Mouse (Mus musculus) ES-Bruce4 (cell line): ENCODE results near the gene Hspb7. TPM values are rescaled to one million over a fixed set of nuclear protein-coding genes. Genes with fewer than 3 reads are reported as not detected.

Source experiments
- H3K27ac ChIP-seq: 2 replicates; pipeline ENCODE4 v1.5.1; 2012; ENCODE audit warnings: low read length, inconsistent platforms; ENCODE audit not compliant: insufficient read depth
- H3K27me3 ChIP-seq: 2 replicates; pipeline ENCODE4 v1.6.1; 2012; ENCODE audit warnings: mild to moderate bottlenecking, low read length, inconsistent platforms; ENCODE audit not compliant: control insufficient read depth, poor library complexity, insufficient read depth, severe bottlenecking
- H3K36me3 ChIP-seq: 2 replicates; pipeline ENCODE4 v1.6.1; 2012; ENCODE audit warnings: inconsistent platforms, mild to moderate bottlenecking, low read length, moderate library complexity; ENCODE audit not compliant: control insufficient read depth, poor library complexity, insufficient read depth, severe bottlenecking
- H3K4me1 ChIP-seq: one replicate; pipeline ENCODE4 v1.8.1; 2011; ENCODE audit warnings: low read length; ENCODE audit not compliant: control insufficient read depth, insufficient read depth
- H3K4me3 ChIP-seq: 2 replicates; pipeline ENCODE4 v1.5.1; 2011; ENCODE audit warnings: low read depth, mild to moderate bottlenecking, low read length
- H3K9ac ChIP-seq: 2 replicates; pipeline ENCODE4 v1.6.1; 2012; ENCODE audit warnings: low read depth, mild to moderate bottlenecking, inconsistent platforms; ENCODE audit not compliant: poor library complexity, severe bottlenecking
- H3K9me3 ChIP-seq: replicated peaks from 2 replicates; pipeline ENCODE4 v1.6.1; 2012; ENCODE audit warnings: mild to moderate bottlenecking, low read length, inconsistent platforms; ENCODE audit not compliant: control insufficient read depth, poor library complexity, insufficient read depth, severe bottlenecking
- CTCF ChIP-seq: IDR thresholded peaks from one replicate; pipeline ENCODE4 v1.8.1; 2011; ENCODE audit warnings: low read depth, low read length
- EP300 ChIP-seq: IDR thresholded peaks from 2 replicates; pipeline ENCODE4 v1.6.1; 2011; ENCODE audit warnings: low read depth, low read length; ENCODE audit not compliant: insufficient read depth
- POLR2A ChIP-seq: IDR thresholded peaks from one replicate; pipeline ENCODE4 v1.8.1; 2011; ENCODE audit warnings: low read length; ENCODE audit not compliant: insufficient read depth
- polyA plus RNA-seq: library from polyadenylated mRNA; stranded (reverse); fragments of >200 nt; gene quantifications from 2 replicates; pipeline ENCODE4 v1.2.4, GENCODE M21; 2011; ENCODE audit warnings: low read depth; ENCODE audit not compliant: missing spikeins, insufficient read depth, insufficient read length

Gene Hspb7
- polyA plus RNA-seq = 0.40 TPM in 1 of 2 replicates, not detected in the other

DNA sequence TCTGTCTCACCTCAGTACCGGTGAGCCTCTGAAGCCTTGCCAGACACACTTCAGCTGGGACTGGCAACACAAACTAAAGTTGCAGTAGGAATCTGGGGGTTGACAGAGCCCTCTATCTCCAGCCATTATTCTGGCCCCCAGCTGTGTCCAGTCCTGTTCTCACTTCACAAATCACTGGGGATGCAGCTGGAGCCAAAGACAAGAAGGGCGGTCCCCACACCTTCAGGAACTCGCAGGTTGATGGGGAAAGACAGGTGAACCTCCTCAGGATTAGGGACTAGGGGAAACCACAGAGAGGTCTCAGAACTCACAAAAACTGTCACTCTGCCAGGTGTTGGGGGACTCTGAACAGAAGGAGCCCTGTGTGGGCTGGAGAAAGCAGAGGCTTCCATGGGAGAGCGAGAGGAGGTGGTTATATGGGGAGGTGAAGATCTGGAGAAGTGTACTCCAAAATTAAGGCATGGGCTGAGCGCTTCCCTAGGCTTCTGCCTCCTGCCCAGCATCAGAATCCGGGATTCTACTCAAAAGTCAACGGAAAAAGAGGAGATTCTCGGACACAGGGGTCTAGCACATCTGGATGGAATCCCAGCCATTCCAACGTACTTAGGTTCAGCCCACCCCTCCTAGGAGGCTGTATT is at the start of gene Hspb7:
Hspb7 (plus strand) TSS at position 588 of the 638 bp plus-strand sequence.
- H3K27ac ChIP-seq = no peak within 1 kb of the TSS
- TF ChIP-seq POLR2A = no peak
- no peak for TF ChIP-seq CTCF
- no peak for TF ChIP-seq EP300
- H3K36me3 ChIP-seq = no peaks in the 10 kb centered on the region
- no peak within 1 kb of the TSS for H3K9ac ChIP-seq
- peaks cover 5% of the 10 kb centered on the region for H3K4me1 ChIP-seq
- no peak within 1 kb of the TSS for H3K4me3 ChIP-seq
- no peaks in the 10 kb centered on the region for H3K9me3 ChIP-seq
- no peaks in the 10 kb centered on the region for H3K27me3 ChIP-seq

DNA sequence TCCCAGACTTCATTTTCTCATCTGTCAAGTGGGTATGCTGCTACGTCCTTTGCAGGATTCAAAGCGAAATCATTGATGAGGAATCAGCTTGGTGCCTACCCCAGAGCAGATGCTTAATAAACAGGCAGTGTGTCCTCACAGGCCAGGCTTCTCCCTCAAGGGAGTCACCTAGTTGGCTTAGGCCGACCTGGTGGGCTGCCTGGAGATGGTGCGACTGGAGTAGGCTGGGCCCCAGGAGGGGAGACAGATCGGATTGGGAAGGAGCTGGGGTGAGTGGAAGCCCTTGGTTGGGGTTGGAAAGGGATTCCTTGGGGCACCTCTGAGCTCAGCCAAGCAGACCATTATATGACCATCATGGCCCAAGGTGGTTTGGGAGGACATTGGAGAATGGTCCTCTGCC is 48.2 kb upstream of the Hspb7 start:
- Histone ChIP-seq H3K4me3 (no peak overlapping the region), H3K27ac (no peak overlapping the region), H3K9me3 (no peaks in the 10 kb centered on the region)

DNA sequence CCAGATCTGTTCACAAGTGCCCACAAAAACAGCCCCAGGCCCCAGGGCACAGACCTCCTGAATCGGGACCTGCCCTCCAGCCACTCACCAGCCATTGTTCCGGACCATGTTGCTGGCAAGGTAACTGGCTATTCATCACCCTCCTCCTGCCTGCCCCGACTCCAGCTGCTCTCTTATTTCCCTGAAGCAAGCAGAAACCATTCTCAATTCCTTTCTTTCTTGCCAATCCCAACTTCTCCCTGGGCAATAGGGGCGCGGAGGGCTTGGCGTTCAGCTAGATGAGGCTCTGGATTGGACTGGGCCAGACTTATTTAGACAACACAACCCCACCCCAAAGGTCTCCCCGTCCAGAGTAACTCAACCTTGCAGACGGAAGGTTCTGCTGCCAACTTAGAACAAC is 40.9 kb upstream of the Hspb7 start:
- H3K27ac ChIP-seq = no peak overlapping the region

More for the DNA sequence above, 48.2 kb upstream of the Hspb7 start:
- H3K4me1 ChIP-seq = no peaks in the 10 kb centered on the region
- H3K9ac ChIP-seq = no peak overlapping the region
- no peak for TF ChIP-seq CTCF
- TF ChIP-seq EP300 = no peak
- no peak for TF ChIP-seq POLR2A
- no peaks in the 10 kb centered on the region for H3K36me3 ChIP-seq
- H3K27me3 ChIP-seq = peaks cover 3% of the 10 kb centered on the region; the same call in 1 of the 2 replicates

DNA sequence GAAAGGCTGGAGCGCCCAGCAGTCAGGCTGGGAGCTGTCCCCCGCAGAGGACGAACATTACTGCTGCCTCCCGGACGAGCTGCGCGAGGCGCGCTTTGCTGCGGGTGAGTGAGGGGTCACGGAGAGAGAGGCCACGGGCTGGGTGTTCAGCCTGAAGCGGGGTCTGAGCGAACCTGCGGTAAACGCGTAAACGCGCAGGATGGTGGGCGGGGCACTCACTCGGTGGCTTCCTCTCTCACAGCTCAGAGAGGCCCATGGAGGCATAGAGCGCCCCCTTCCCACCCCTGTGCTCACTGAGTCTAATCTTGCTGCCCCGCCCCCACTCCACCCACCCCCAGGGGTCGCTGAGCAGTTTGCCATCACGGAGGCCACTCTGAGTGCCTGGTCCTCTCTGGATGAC is 38.2 kb upstream of the Hspb7 start:
- H3K9ac ChIP-seq = 0 out of 2 replicates have a peak overlapping the region, but pooled peaks have one; percentile 2
- H3K27ac ChIP-seq = no peak overlapping the region
- peak overlapping the region; percentile 38 for H3K4me3 ChIP-seq
- TF ChIP-seq EP300 (no peak), CTCF (peak; percentile 29)
- H3K27me3 ChIP-seq = no peaks in the 10 kb centered on the region
- H3K4me1 ChIP-seq = peaks cover 4% of the 10 kb centered on the region
- no peaks in the 10 kb centered on the region for H3K9me3 ChIP-seq
- no peaks in the 10 kb centered on the region for H3K36me3 ChIP-seq

More for the DNA sequence above, 40.9 kb upstream of the Hspb7 start:
- TF ChIP-seq CTCF (no peak), EP300 (no peak), POLR2A (no peak)
- no peak overlapping the region for H3K4me3 ChIP-seq
- no peaks in the 10 kb centered on the region for H3K27me3 ChIP-seq
- H3K9ac ChIP-seq = no peak overlapping the region
- H3K36me3 ChIP-seq = no peaks in the 10 kb centered on the region
- peaks cover 4% of the 10 kb centered on the region for H3K4me1 ChIP-seq
- H3K9me3 ChIP-seq = no peaks in the 10 kb centered on the region

DNA sequence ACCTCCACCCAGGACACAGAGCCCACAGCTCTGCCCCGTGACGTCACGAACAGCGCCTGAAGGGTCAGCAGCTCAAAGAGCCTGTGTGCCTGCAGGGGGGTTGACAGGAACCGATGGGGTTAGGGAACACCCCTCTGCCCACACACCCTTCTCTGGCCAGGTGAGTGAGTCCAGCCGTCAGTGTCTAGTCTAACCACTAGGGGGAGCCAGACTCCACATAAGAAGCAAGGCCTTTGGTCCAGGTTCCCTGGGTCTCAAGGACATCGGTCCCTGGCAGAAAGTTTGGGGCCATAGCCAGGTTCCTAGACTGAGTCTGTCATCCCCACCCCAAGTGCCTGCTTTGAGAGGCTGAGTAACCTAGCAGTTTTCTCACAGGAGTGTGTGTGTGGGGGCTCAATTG is 35.3 kb upstream of the Hspb7 start:
- H3K27ac ChIP-seq = no peak overlapping the region
- H3K36me3 ChIP-seq = no peaks in the 10 kb centered on the region
- H3K27me3 ChIP-seq = no peaks in the 10 kb centered on the region

DNA sequence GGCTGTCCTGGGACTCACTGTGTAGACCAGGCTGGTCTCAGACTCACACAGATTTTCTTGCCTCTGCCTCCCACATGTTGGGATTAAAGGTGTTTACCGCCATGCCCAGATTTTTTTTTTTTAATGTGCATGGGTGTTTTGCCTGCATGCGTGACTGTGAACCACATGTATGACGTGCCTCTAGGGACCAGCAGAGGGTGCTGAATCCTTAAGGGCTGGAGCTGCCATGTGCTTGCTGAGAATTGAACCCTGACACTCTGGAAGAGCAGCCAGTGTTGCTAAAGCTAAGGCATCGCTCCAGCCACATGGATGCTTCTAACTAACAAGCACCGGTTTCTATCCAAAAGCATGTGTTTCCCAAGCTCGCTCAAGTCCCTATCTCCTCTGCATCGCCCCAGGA is 34.4 kb upstream of the Hspb7 start:
- H3K27me3 ChIP-seq = no peaks in the 10 kb centered on the region
- no peaks in the 10 kb centered on the region for H3K9me3 ChIP-seq
- H3K9ac ChIP-seq = no peak overlapping the region
- H3K36me3 ChIP-seq = no peaks in the 10 kb centered on the region
- H3K4me3 ChIP-seq = no peak overlapping the region
- no peak for TF ChIP-seq EP300
- no peak for TF ChIP-seq POLR2A
- TF ChIP-seq CTCF = peak; percentile 31
- no peak overlapping the region for H3K27ac ChIP-seq
- H3K4me1 ChIP-seq = peaks cover 4% of the 10 kb centered on the region

More for the DNA sequence above, 35.3 kb upstream of the Hspb7 start:
- H3K4me3 ChIP-seq = no peak overlapping the region
- no peak overlapping the region for H3K9ac ChIP-seq
- no peak for TF ChIP-seq EP300
- peak; percentile 98 for TF ChIP-seq CTCF
- H3K4me1 ChIP-seq = peaks cover 4% of the 10 kb centered on the region
- no peaks in the 10 kb centered on the region for H3K9me3 ChIP-seq
